Mouse (Mus musculus) heart, embryonic 11.5 days (tissue): ENCODE measurements around the gene Sez6. TPM values are rescaled to one million over a fixed set of nuclear protein-coding genes. Genes with fewer than 3 reads are reported as not detected.
A peak's percentile ranks its signal among the peaks of the same experiment; 100 is the strongest.

ENCODE experiments used
- ATAC-seq: fragments of 200-750 bp; cut with Nextera tagmentation; replicated peaks from 2 replicates; pipeline ENCODE4 v1.8.0; 2017; ENCODE audit warnings: moderate library complexity; ENCODE audit not compliant: insufficient number of reproducible peaks, low FRiP score, low TSS enrichment
- H3K27ac ChIP-seq: fragments of 300-500 bp; sonication (generic); 2 replicates; pipeline ENCODE4 v1.5.1; 2014; ENCODE audit warnings: mild to moderate bottlenecking, low read depth, low read length
- H3K27me3 ChIP-seq: fragments of 300-500 bp; sonication (generic); 2 replicates; pipeline ENCODE4 v1.6.1; 2014; ENCODE audit warnings: mild to moderate bottlenecking, low read length, mixed read lengths; ENCODE audit not compliant: control insufficient read depth, insufficient read depth
- H3K36me3 ChIP-seq: fragments of 300-500 bp; sonication (generic); 2 replicates; pipeline ENCODE4 v1.6.1; 2014; ENCODE audit warnings: mild to moderate bottlenecking, low read length, moderate library complexity, mixed read lengths; ENCODE audit not compliant: control insufficient read depth, insufficient read depth
- H3K4me1 ChIP-seq: fragments of 300-500 bp; sonication (generic); 2 replicates; pipeline ENCODE4 v1.6.1; 2014; ENCODE audit warnings: low read length; ENCODE audit not compliant: control insufficient read depth, insufficient read depth
- H3K4me2 ChIP-seq: fragments of 300-500 bp; sonication (generic); 2 replicates; pipeline ENCODE4 v1.6.1; 2014; ENCODE audit warnings: mild to moderate bottlenecking, moderate library complexity
- H3K4me3 ChIP-seq: fragments of 300-500 bp; sonication (generic); 2 replicates; pipeline ENCODE4 v1.5.1; 2014; ENCODE audit warnings: low read depth, low read length
- H3K9ac ChIP-seq: fragments of 300-500 bp; sonication (generic); 2 replicates; pipeline ENCODE4 v1.6.1; 2014; ENCODE audit warnings: mild to moderate bottlenecking, low read depth, low read length, moderate library complexity
- H3K9me3 ChIP-seq: fragments of 300-500 bp; sonication (generic); replicated peaks from 2 replicates; pipeline ENCODE4 v1.6.1; 2016; ENCODE audit warnings: low read length; ENCODE audit not compliant: control insufficient read depth
- WGBS: fragments of 180-500 bp; shearing (Covaris S2); extraction: QIAGEN DNeasy Blood & Tissue Kit; methylation state at CpG from one replicate; pipeline ENCODE4 v1.1.7; 2014; ENCODE audit not compliant: insufficient replicate concordance; 5-methylcytosine and 5-hydroxymethylcytosine counted together
- polyA plus RNA-seq: library from polyadenylated mRNA; unstranded; fragments of >200 nt; fragmentation: Nextera tagmentation; extraction: Ambion mirVana; gene quantifications from 2 replicates; pipeline ENCODE4 v1.2.1, GENCODE M21; 2014

Sez6 gene
- polyA plus RNA-seq, 1 experiment from 2014 or later: 0.09 TPM

- Histone ChIP-seq H3K27ac (peak overlapping the region; percentile 97), H3K27me3 (no peaks in the 10 kb centered on the region), H3K9me3 (no peaks in the 10 kb centered on the region), H3K4me3 (peak overlapping the region; percentile 79), H3K4me1 (peaks cover 9% of the 10 kb centered on the region; the same call in 1 of the 2 replicates), H3K36me3 (peaks cover 9% of the 10 kb centered on the region), H3K4me2 (peak overlapping the region; percentile 77), H3K9ac (peak overlapping the region; percentile 87)
- no peak for ATAC-seq
- WGBS: under 1% methylated on average over 63 of the region's 63 CpGs
Measured at GRCm38 (mm10) chr11:77983937-77984835, 53.6 kb downstream of the Sez6 start.

GRCm38 (mm10) chr11:77984836-77985231, 54.2 kb downstream of the Sez6 start:
- Histone ChIP-seq H3K27ac (peak overlapping the region; percentile 97), H3K27me3 (no peaks in the 10 kb centered on the region), H3K36me3 (peaks cover 9% of the 10 kb centered on the region), H3K9ac (peak overlapping the region; percentile 87), H3K4me3 (peak overlapping the region; percentile 79), H3K4me2 (peak overlapping the region; percentile 77), H3K9me3 (no peaks in the 10 kb centered on the region), H3K4me1 (peaks cover 9% of the 10 kb centered on the region; the same call in 1 of the 2 replicates)
- under 1% methylated on average over 13 of the region's 13 CpGs for WGBS
- no peak for ATAC-seq

GRCm38 (mm10) chr11:77985541-77986065, 55.0 kb downstream of the Sez6 start:
- Histone ChIP-seq H3K36me3 (peaks cover 9% of the 10 kb centered on the region), H3K27ac (peak overlapping the region; percentile 97; the same call in 1 of the 2 replicates), H3K4me1 (peaks cover 9% of the 10 kb centered on the region; the same call in 1 of the 2 replicates), H3K27me3 (no peaks in the 10 kb centered on the region), H3K9me3 (no peaks in the 10 kb centered on the region), H3K4me3 (peak overlapping the region; percentile 79), H3K9ac (peak overlapping the region; percentile 87; the same call in 1 of the 2 replicates), H3K4me2 (peak overlapping the region; percentile 77)
- ATAC-seq: no peak
- WGBS: 86% methylated on average over 3 of the region's 3 CpGs

GRCm38 (mm10) chr11:77989071-77989690, 58.6 kb downstream of the Sez6 start:
- 89% methylated on average over 13 of the region's 13 CpGs for WGBS
- H3K4me1 ChIP-seq: peaks cover 9% of the 10 kb centered on the region; the same call in 1 of the 2 replicates

GRCm38 (mm10) chr11:77995556-77995955, 65.0 kb downstream of the Sez6 start:
- H3K27me3 ChIP-seq: no peaks in the 10 kb centered on the region
- H3K4me1 ChIP-seq: no peaks in the 10 kb centered on the region
- H3K27ac ChIP-seq: no peak overlapping the region
- no peak for ATAC-seq
- peaks cover 6% of the 10 kb centered on the region; the same call in 1 of the 2 replicates for H3K36me3 ChIP-seq
- H3K9ac ChIP-seq: no peak overlapping the region
- no peak overlapping the region for H3K4me2 ChIP-seq
- no peak overlapping the region for H3K4me3 ChIP-seq
- no peaks in the 10 kb centered on the region for H3K9me3 ChIP-seq
- WGBS: 77% methylated on average over 1 of the region's 1 CpGs

More at GRCm38 (mm10) chr11:77989071-77989690, 58.6 kb downstream of the Sez6 start:
- 0 out of 2 replicates have a peak overlapping the region, but pooled peaks have one; percentile 18 for H3K27ac ChIP-seq
- no peak overlapping the region for H3K4me3 ChIP-seq
- H3K9ac ChIP-seq: no peak overlapping the region
- no peak for ATAC-seq
- peaks cover 9% of the 10 kb centered on the region for H3K36me3 ChIP-seq
- no peaks in the 10 kb centered on the region for H3K27me3 ChIP-seq
- H3K4me2 ChIP-seq: no peak overlapping the region
- H3K9me3 ChIP-seq: no peaks in the 10 kb centered on the region

GRCm38 (mm10) chr11:78006446-78006845, 75.8 kb downstream of the Sez6 start:
- 79% methylated on average over 5 of the region's 5 CpGs for WGBS
- Histone ChIP-seq H3K4me3 (no peak overlapping the region), H3K36me3 (peaks cover 29% of the 10 kb centered on the region), H3K9ac (0 out of 2 replicates have a peak overlapping the region, but pooled peaks have one; percentile 5), H3K4me2 (no peak overlapping the region), H3K27ac (peak overlapping the region; percentile 76), H3K27me3 (no peaks in the 10 kb centered on the region), H3K4me1 (peaks cover 11% of the 10 kb centered on the region), H3K9me3 (no peaks in the 10 kb centered on the region)
- no peak for ATAC-seq

GRCm38 (mm10) chr11:78019676-78020075, 89.1 kb downstream of the Sez6 start:
- Histone ChIP-seq H3K4me2 (no peak overlapping the region), H3K27me3 (no peaks in the 10 kb centered on the region), H3K9me3 (no peaks in the 10 kb centered on the region), H3K4me3 (no peak overlapping the region), H3K36me3 (peaks cover 60% of the 10 kb centered on the region), H3K9ac (no peak overlapping the region), H3K27ac (no peak overlapping the region; the same call in 1 of the 2 replicates), H3K4me1 (no peaks in the 10 kb centered on the region; the same call in 1 of the 2 replicates)
- 19% methylated on average over 4 of the region's 4 CpGs for WGBS
- no peak for ATAC-seq

GRCm38 (mm10) chr11:78023607-78024006, 93.0 kb downstream of the Sez6 start:
- H3K36me3 ChIP-seq: peaks cover 54% of the 10 kb centered on the region
- 82% methylated on average over 8 of the region's 8 CpGs for WGBS
- H3K4me3 ChIP-seq: no peak overlapping the region
- H3K9ac ChIP-seq: no peak overlapping the region
- H3K4me1 ChIP-seq: no peaks in the 10 kb centered on the region; the same call in 1 of the 2 replicates
- no peaks in the 10 kb centered on the region for H3K27me3 ChIP-seq
- no peak overlapping the region for H3K27ac ChIP-seq
- H3K4me2 ChIP-seq: no peak overlapping the region
- ATAC-seq: no peak
- no peaks in the 10 kb centered on the region for H3K9me3 ChIP-seq
